Mouse (Mus musculus) intestine, postnatal 0 days (tissue): Measurements from ENCODE around the gene Mapkap1. TPM values are rescaled to one million over a fixed set of nuclear protein-coding genes. Genes with fewer than 3 reads are reported as not detected.
"Not testable (repeated sequence)": the region's sequence is repeated elsewhere in the genome, so short reads cannot be mapped to it uniquely, and the experiment has no call there.

Experiments used
- ATAC-seq: fragments of 200-750 bp; cut with Nextera tagmentation; 2 replicates; pipeline ENCODE4 v1.8.0; 2017; ENCODE audit warnings: mild to moderate bottlenecking, moderate TSS enrichment, moderate library complexity
- H3K27ac ChIP-seq: fragments of 300-500 bp; sonication (generic); 2 replicates; pipeline ENCODE4 v1.5.1; 2014; ENCODE audit warnings: mild to moderate bottlenecking, low read depth, low read length, moderate library complexity
- H3K27me3 ChIP-seq: fragments of 300-500 bp; sonication (generic); replicated peaks from 2 replicates; pipeline ENCODE4 v1.6.1; 2014; ENCODE audit warnings: low read length, mixed read lengths; ENCODE audit not compliant: control insufficient read depth, insufficient read depth
- H3K36me3 ChIP-seq: fragments of 300-500 bp; sonication (generic); 2 replicates; pipeline ENCODE4 v1.6.1; 2014; ENCODE audit warnings: mild to moderate bottlenecking, moderate library complexity; ENCODE audit not compliant: control insufficient read depth, insufficient read depth
- H3K4me1 ChIP-seq: fragments of 300-500 bp; sonication (generic); replicated peaks from 2 replicates; pipeline ENCODE4 v1.6.1; 2014; ENCODE audit warnings: antibody characterized with exemption, low read length, mixed read lengths; ENCODE audit not compliant: control insufficient read depth, insufficient read depth
- H3K4me2 ChIP-seq: fragments of 300-500 bp; sonication (generic); replicated peaks from 2 replicates; pipeline ENCODE4 v1.6.1; 2014; ENCODE audit warnings: low read depth, mild to moderate bottlenecking, moderate library complexity
- H3K4me3 ChIP-seq: fragments of 300-500 bp; sonication (generic); 2 replicates; pipeline ENCODE4 v1.5.1; 2014; ENCODE audit warnings: low read depth, low read length
- H3K9ac ChIP-seq: fragments of 300-500 bp; sonication (generic); 2 replicates; pipeline ENCODE4 v1.6.1; 2014; ENCODE audit warnings: mild to moderate bottlenecking, low read depth, low read length
- H3K9me3 ChIP-seq: fragments of 300-500 bp; sonication (generic); 2 replicates; pipeline ENCODE4 v1.6.1; 2016; ENCODE audit warnings: mixed run types; ENCODE audit not compliant: control insufficient read depth
- CTCF ChIP-seq: sonication (generic); IDR thresholded peaks from 2 replicates; pipeline ENCODE4 v1.5.1; 2016; ENCODE audit warnings: low read depth, mild to moderate bottlenecking, control low read depth, antibody characterized with exemption, moderate library complexity
- WGBS: fragments of 180-500 bp; shearing (Covaris S2); extraction: QIAGEN DNeasy Blood & Tissue Kit; methylation state at CpG from one replicate; pipeline ENCODE4 v1.1.7; 2014; 5-methylcytosine and 5-hydroxymethylcytosine counted together
- polyA plus RNA-seq: library from polyadenylated mRNA; unstranded; fragments of >200 nt; fragmentation: Nextera tagmentation; extraction: Ambion mirVana; gene quantifications from 2 replicates; pipeline ENCODE4 v1.2.1, GENCODE M21; 2015

Mapkap1 gene
- polyA plus RNA-seq, 1 experiment from 2014 or later = 73.0 TPM

DNA sequence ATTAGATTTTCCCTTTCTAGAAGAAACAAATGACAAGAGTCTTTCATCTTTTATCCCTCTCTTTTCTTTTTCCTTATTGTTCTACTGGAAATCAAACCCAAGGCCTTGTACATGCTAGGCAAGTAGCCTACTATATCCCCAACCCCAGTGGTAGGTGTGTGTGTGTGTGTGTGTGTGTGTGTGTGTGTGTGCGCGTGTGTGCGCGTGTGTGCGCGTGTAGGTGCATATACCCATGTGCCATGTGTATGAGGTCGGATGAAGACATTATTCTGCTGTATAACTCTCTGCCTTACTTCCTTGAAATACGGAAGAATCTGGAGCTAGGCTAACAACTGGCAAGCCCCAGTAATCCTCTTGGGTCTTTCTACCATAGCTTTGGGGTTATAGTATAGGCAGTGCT, 24.1 kb downstream of the Mapkap1 start:
- no peak overlapping the region for H3K4me2 ChIP-seq
- no peaks in the 10 kb centered on the region for H3K27me3 ChIP-seq
- H3K4me3 ChIP-seq = no peak overlapping the region
- no peak for TF ChIP-seq CTCF
- WGBS = 97% methylated on average over 8 of the region's 8 CpGs
- H3K36me3 ChIP-seq = peaks cover 9% of the 10 kb centered on the region
- H3K9me3 ChIP-seq = no peaks in the 10 kb centered on the region
- no peak overlapping the region for H3K9ac ChIP-seq
- ATAC-seq = no peak
- no peaks in the 10 kb centered on the region for H3K4me1 ChIP-seq
- no peak overlapping the region for H3K27ac ChIP-seq

DNA sequence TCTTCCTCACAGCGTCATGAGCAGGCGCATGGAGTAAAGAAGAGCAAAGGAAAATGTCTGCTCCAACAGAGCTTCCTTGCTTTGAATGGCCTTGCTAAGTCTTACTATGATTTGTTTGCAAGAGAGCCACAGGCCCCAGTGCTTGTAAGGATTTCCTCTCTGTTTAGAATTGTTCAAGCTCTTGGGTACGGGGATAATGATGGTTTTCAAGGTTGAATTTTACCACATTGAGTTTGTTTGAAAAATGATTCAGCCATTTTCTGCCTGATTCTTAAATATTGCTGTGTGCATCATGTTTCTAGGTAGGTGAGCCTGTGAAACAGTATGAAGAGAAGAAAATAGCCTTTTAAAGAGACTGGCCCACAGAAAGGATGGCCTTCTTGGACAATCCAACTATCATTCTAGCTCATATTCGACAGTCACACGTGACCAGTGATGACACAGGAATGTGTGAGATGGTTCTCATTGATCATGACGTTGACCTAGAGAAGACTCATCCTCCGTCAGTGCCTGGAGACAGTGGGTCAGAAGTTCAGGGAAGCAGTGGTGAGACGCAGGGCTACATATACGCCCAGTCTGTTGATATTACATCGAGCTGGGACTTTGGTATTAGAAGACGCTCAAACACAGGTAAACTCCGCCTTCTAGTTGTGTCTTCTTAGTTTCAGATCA, 25.3 kb downstream of the Mapkap1 start:
- no peak overlapping the region for H3K9ac ChIP-seq
- H3K36me3 ChIP-seq = peaks cover 17% of the 10 kb centered on the region

GRCm38 (mm10) chr2:34432887-34433286, 26.3 kb downstream of the Mapkap1 start:
- not testable (repeated sequence) for H3K9ac ChIP-seq, ATAC-seq, H3K4me2 ChIP-seq, H3K4me1 ChIP-seq, H3K27me3 ChIP-seq, H3K27ac ChIP-seq, H3K4me3 ChIP-seq, H3K9me3 ChIP-seq
- 97% methylated on average over 1 of the region's 2 CpGs for WGBS
- H3K36me3 ChIP-seq = peaks cover 27% of the 10 kb centered on the region

More for the DNA sequence above, 25.3 kb downstream of the Mapkap1 start:
- Histone ChIP-seq H3K4me3 (no peak overlapping the region), H3K27ac (no peak overlapping the region), H3K4me1 (no peaks in the 10 kb centered on the region), H3K9me3 (no peaks in the 10 kb centered on the region), H3K27me3 (no peaks in the 10 kb centered on the region), H3K4me2 (no peak overlapping the region)
- WGBS = 88% methylated on average over 12 of the region's 12 CpGs
- no peak for ATAC-seq
- TF ChIP-seq CTCF = no peak

DNA sequence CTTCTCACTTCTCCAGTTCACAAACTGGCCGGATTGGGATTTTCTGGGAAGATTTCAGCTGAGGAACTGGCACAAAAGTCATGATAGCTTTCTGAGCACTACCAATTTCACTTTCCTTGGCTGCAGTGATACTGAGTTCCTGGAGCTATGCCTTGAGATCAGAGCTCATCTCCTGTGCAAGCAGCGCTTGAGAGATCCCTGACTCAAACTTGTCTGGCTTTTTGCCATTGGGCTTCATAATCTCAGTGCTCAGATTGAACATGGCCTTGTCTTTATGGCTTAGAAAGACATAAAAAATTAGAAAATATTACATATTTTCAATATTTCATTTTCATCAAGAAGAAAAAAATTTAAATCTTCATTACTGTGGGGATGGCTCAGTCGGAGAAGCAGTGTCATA, 29.8 kb downstream of the Mapkap1 start:
- H3K27ac ChIP-seq = no peak overlapping the region
- no peaks in the 10 kb centered on the region for H3K4me1 ChIP-seq
- no peak overlapping the region for H3K4me2 ChIP-seq
- no peaks in the 10 kb centered on the region for H3K27me3 ChIP-seq
- peaks cover 27% of the 10 kb centered on the region for H3K36me3 ChIP-seq
- no peak for TF ChIP-seq CTCF
- no peaks in the 10 kb centered on the region for H3K9me3 ChIP-seq
- no peak for ATAC-seq
- H3K4me3 ChIP-seq = no peak overlapping the region
- WGBS = 88% methylated on average over 3 of the region's 3 CpGs
- H3K9ac ChIP-seq = no peak overlapping the region

- TF ChIP-seq CTCF = no peak
- Histone ChIP-seq H3K4me3 (no peak overlapping the region), H3K4me2 (no peak overlapping the region), H3K36me3 (peaks cover 18% of the 10 kb centered on the region; the same call in 1 of the 2 replicates), H3K9ac (no peak overlapping the region), H3K9me3 (no peaks in the 10 kb centered on the region), H3K27me3 (no peaks in the 10 kb centered on the region), H3K27ac (no peak overlapping the region), H3K4me1 (no peaks in the 10 kb centered on the region)
- no peak for ATAC-seq
- 65% methylated on average over 4 of the region's 4 CpGs for WGBS
These were observed 42.2 kb downstream of the Mapkap1 start for GRCm38 (mm10) chr2:34448756-34449155.

DNA sequence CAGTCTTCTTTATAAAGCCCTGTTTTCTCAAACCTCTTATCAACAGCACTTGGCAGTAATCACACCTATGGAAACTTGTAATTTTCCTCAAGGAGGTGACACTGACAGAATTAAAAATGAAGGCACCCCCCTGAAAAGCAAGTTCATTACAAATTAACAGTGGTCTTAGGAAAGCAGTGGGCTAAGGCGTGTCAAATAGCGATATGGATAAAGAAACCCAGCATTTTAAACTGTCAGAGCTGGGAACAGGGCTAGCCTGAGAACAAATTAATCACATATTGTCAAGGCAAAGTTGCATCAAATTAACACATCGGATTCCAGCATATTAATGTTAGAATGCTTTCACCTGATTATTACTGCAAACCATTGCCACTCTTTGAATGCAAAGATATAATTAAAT, 55.9 kb downstream of the Mapkap1 start:
- no peaks in the 10 kb centered on the region for H3K4me1 ChIP-seq
- H3K27ac ChIP-seq = no peak overlapping the region
- no peaks in the 10 kb centered on the region for H3K27me3 ChIP-seq
- no peak for TF ChIP-seq CTCF
- H3K4me2 ChIP-seq = no peak overlapping the region
- no peak for ATAC-seq
- H3K9ac ChIP-seq = no peak overlapping the region
- no peak overlapping the region for H3K4me3 ChIP-seq
- no peaks in the 10 kb centered on the region for H3K9me3 ChIP-seq
- WGBS = 81% methylated on average over 3 of the region's 3 CpGs
- no peaks in the 10 kb centered on the region for H3K36me3 ChIP-seq
